Mouse (Mus musculus): ENCODE measurements around the gene Slc44a3.

DNA sequence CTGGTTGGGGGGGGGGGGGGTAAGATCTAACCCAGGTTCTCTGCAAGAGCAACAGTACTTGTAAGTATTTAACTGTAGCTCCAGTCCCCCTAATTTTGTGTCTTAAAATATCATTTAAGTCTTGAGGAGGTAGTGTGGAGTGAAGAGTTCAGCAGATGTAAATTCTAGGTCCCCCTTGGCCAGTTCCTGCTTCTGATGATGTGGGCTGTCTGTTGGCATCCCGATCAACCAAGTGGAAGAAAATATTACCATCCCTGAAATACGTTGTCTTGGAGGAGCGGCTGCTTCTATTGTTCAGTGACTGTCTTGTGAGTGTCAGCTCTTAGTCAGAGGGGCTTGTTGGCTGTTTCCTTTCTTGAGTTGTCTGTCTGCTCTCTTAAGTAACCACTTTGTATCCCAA, 102.7 kb downstream of the Slc44a3 start:
- TF ChIP-seq CTCF (IDR thresholded peaks at IDR 0.05; ENCODE audit: extremely low read depth, insufficient read length, insufficient replicate concordance, low read depth, low read length): no peak
- no peak for TF ChIP-seq POLR2A (IDR thresholded peaks at IDR 0.05; ENCODE audit: low read depth, low read length)

Measured in small intestine, adult 2 months (tissue).